Mouse (Mus musculus): ENCODE measurements around the gene Slc48a1.

- no peak for TF ChIP-seq POLR2A (IDR thresholded peaks at IDR 0.05; ENCODE audit: insufficient read depth, low read depth, low read length)
- TF ChIP-seq CTCF (IDR thresholded peaks at IDR 0.05; ENCODE audit: insufficient read depth, low read depth, low read length) = no peak
These were observed 50.0 kb downstream of the Slc48a1 start for GRCm38 (mm10) chr15:97828221-97828842.
